Comparison of ENCODE assay signal across 17 mouse cellular contexts in the genomic region with DNA sequence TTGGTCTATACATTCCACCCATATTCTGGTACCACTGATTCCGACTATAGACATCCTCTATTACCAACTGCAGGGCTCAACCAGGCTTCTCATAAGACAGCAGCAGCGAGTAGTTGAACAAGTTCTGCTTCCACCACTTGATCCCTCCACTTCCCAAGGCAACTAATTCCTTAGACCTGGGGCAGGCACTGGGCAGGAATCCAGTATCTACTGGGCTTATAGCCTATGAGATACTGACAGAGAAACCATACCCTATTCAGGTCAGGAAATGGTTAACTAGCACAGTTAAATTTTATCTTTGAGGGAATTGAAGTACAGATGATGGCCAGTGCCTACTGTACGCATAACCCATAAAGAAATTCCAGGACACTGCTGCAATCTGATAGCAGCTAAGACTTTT.
"Had no signal": no experiment of that assay in that cellular context is flagged by ENCODE, and none has a peak within 500 bp of the region (broad histone marks: within the 10 kb centered on the region; RNA-seq: fewer than 3 reads in every experiment).

No protein-coding gene starts in this region.

- H3K4me1 ChIP-seq: intestine, embryonic 15.5 days; limb, embryonic 10.5 days; limb, embryonic 13.5 days; liver, embryonic 12.5 days; liver, embryonic 15.5 days; lung, embryonic 15.5 days; megakaryocyte, embryonic 14.5 days; midbrain, embryonic 10.5 days had no signal

- H3K27ac ChIP-seq: intestine, embryonic 15.5 days; kidney, postnatal 0 days; limb, embryonic 10.5 days; limb, embryonic 13.5 days; liver, embryonic 12.5 days; liver, embryonic 15.5 days; lung, embryonic 15.5 days; midbrain, embryonic 10.5 days had no signal

- H3K27me3 ChIP-seq: intestine, embryonic 15.5 days; limb, embryonic 13.5 days; liver, embryonic 12.5 days; liver, embryonic 15.5 days; lung, embryonic 15.5 days had no signal

- H3K9me3 ChIP-seq: intestine, embryonic 15.5 days; limb, embryonic 10.5 days; limb, embryonic 13.5 days; liver, embryonic 12.5 days; liver, embryonic 15.5 days; lung, embryonic 15.5 days; megakaryocyte, embryonic 14.5 days; midbrain, embryonic 10.5 days had no signal

- H3K4me3 ChIP-seq: intestine, embryonic 15.5 days; limb, embryonic 10.5 days; limb, embryonic 13.5 days; liver, embryonic 12.5 days; liver, embryonic 15.5 days; lung, embryonic 15.5 days; megakaryocyte, embryonic 14.5 days; midbrain, embryonic 10.5 days had no signal

- H3K9ac ChIP-seq: intestine, embryonic 15.5 days; limb, embryonic 13.5 days; liver, embryonic 12.5 days; liver, embryonic 15.5 days; lung, embryonic 15.5 days had no signal

- H3K36me3 ChIP-seq: intestine, embryonic 15.5 days; limb, embryonic 10.5 days; limb, embryonic 13.5 days; liver, embryonic 12.5 days; liver, embryonic 15.5 days; lung, embryonic 15.5 days; midbrain, embryonic 10.5 days had no signal

- ATAC-seq: intestine, embryonic 15.5 days; liver, embryonic 12.5 days had no signal

- H3K4me2 ChIP-seq: intestine, embryonic 15.5 days; limb, embryonic 13.5 days; liver, embryonic 12.5 days; liver, embryonic 15.5 days; lung, embryonic 15.5 days had no signal

- DNase-seq: layer of hippocampus, adult 9-11 months; liver; lung, adult 18-20 months; lung, postnatal 10 days; lung, postnatal 36 days; midbrain, embryonic 14.5 days; thymus, adult 18-20 months; thymus, postnatal 36 days had no signal
